Mouse (Mus musculus): ENCODE data around the gene Plcl1. TPM values are rescaled to one million over a fixed set of nuclear protein-coding genes. Genes with fewer than 3 reads are reported as not detected.

Plcl1 gene
- total and polyA plus RNA-seq, 3 experiments: 0.08 to 0.41 (median 0.13) TPM

GRCm38 (mm10) chr1:55565933-55566332 lies 160.2 kb downstream of the Plcl1 start:
- H3K27ac ChIP-seq (ENCODE audit: insufficient read depth, low read depth): no peak overlapping the region
- no peak for DNase-seq (ENCODE audit: extremely low read depth)
- no peaks in the 10 kb centered on the region for H3K9me3 ChIP-seq (replicated peaks; ENCODE audit: low read length)
- H3K4me2 ChIP-seq (ENCODE audit: insufficient read depth, low read depth, poor library complexity, severe bottlenecking): no peak overlapping the region
- in situ Hi-C loops (cut with MboI; ENCODE audit: low pct_ligation_motif_present, low pct_unique_long_range_greater_than_20kb, low sequenced_read_pairs) (no loop called here), dilution Hi-C loops (cut with MboI; ENCODE audit: extremely low pct_ligation_motif_present, extremely low pct_unique_long_range_greater_than_20kb, low sequenced_read_pairs) (no loop called here)
- no peak for TF ChIP-seq ZNF384 (IDR thresholded peaks at IDR 0.05; ENCODE audit: low read depth, low read length)
- H3K36me3 ChIP-seq (replicated peaks in 1 of 2; ENCODE audit: control insufficient read depth in 1 of 2, insufficient read depth in 1 of 2, low read length in 1 of 2): no peaks in the 10 kb centered on the region
- H3K4me1 ChIP-seq (ENCODE audit: control insufficient read depth in 1 of 2, insufficient read depth in 2 of 2): no peaks in the 10 kb centered on the region
- no peak overlapping the region for H3K4me3 ChIP-seq (replicated peaks in 1 of 3; ENCODE audit: low read depth in 2 of 3, low read length in 2 of 3, poor library complexity in 1 of 3)
- H3K27me3 ChIP-seq (replicated peaks): no peaks in the 10 kb centered on the region
- no peaks in the 10 kb centered on the region for H3K79me2 ChIP-seq (replicated peaks; ENCODE audit: control insufficient read depth, extremely low read depth, insufficient read depth, poor library complexity, severe bottlenecking)
- H3K9ac ChIP-seq (ENCODE audit: insufficient read depth, low read depth): no peak overlapping the region

GRCm38 (mm10) chr1:55567801-55568360 lies 162.2 kb downstream of the Plcl1 start:
- no peak overlapping the region for H3K27ac ChIP-seq (ENCODE audit: insufficient read depth, low read depth)
- no peak overlapping the region for H3K4me2 ChIP-seq (ENCODE audit: insufficient read depth, low read depth, poor library complexity, severe bottlenecking)
- no peaks in the 10 kb centered on the region for H3K4me1 ChIP-seq (ENCODE audit: control insufficient read depth in 1 of 2, insufficient read depth in 2 of 2)
- TF ChIP-seq TCF12 (IDR thresholded peaks at IDR 0.05; ENCODE audit: low read depth, low read length) (no peak), JUN (IDR thresholded peaks at IDR 0.05; ENCODE audit: insufficient read depth, low read depth, low read length) (no peak), GABPA (IDR thresholded peaks at IDR 0.05; ENCODE audit: insufficient replicate concordance, low read depth, low read length) (no peak), POLR2A (IDR thresholded peaks at IDR 0.05; ENCODE audit: low read depth, low read length) (no peak), CHD1 (IDR thresholded peaks at IDR 0.05; ENCODE audit: low read depth, low read length) (no peak), ZC3H11A (IDR thresholded peaks at IDR 0.05; ENCODE audit: low read depth, low read length) (no peak), USF2 (conservative IDR thresholded peaks at IDR 0.05; ENCODE audit: low read depth, low read length) (no peak), MAZ (IDR thresholded peaks at IDR 0.05; ENCODE audit: low read depth, low read length) (no peak), MAX (IDR thresholded peaks at IDR 0.05; ENCODE audit: low read length) (no peak), ZMIZ1 (IDR thresholded peaks at IDR 0.05; ENCODE audit: low read depth, low read length) (no peak), ETS1 (conservative IDR thresholded peaks at IDR 0.05; ENCODE audit: low read depth, low read length) (no peak), RAD21 (IDR thresholded peaks at IDR 0.05; ENCODE audit: low read depth, low read length) (no peak), ELF1 (IDR thresholded peaks at IDR 0.05; ENCODE audit: low read depth, low read length) (no peak), TBP (conservative IDR thresholded peaks at IDR 0.05; ENCODE audit: low read depth, low read length) (no peak), E2F4 (IDR thresholded peaks at IDR 0.05; ENCODE audit: insufficient replicate concordance, low read depth, low read length) (no peak), JUND (conservative IDR thresholded peaks at IDR 0.05; ENCODE audit: low read depth, low read length) (no peak), MXI1 (IDR thresholded peaks at IDR 0.05; ENCODE audit: low read depth, low read length) (no peak), BHLHE40 (IDR thresholded peaks at IDR 0.05; ENCODE audit: low read depth, low read length) (no peak), EP300 (IDR thresholded peaks at IDR 0.05; ENCODE audit: low read length) (no peak), USF1 (IDR thresholded peaks at IDR 0.05; ENCODE audit: low read depth, low read length) (no peak)
- no peaks in the 10 kb centered on the region for H3K79me2 ChIP-seq (replicated peaks; ENCODE audit: control insufficient read depth, extremely low read depth, insufficient read depth, poor library complexity, severe bottlenecking)
- no peak overlapping the region for H3K4me3 ChIP-seq (replicated peaks in 1 of 3; ENCODE audit: low read depth in 2 of 3, low read length in 2 of 3, poor library complexity in 1 of 3)
- no peaks in the 10 kb centered on the region for H3K36me3 ChIP-seq (replicated peaks in 1 of 2; ENCODE audit: control insufficient read depth in 1 of 2, insufficient read depth in 1 of 2, low read length in 1 of 2)
- dilution Hi-C loops (cut with MboI; ENCODE audit: extremely low pct_ligation_motif_present, extremely low pct_unique_long_range_greater_than_20kb, low sequenced_read_pairs): no loop called here
- no peaks in the 10 kb centered on the region for H3K9me3 ChIP-seq (replicated peaks; ENCODE audit: low read length)
- no peak for DNase-seq (ENCODE audit: extremely low read depth)
- H3K9ac ChIP-seq (ENCODE audit: insufficient read depth, low read depth): no peak overlapping the region
- in situ Hi-C loops (cut with MboI; ENCODE audit: low pct_ligation_motif_present, low pct_unique_long_range_greater_than_20kb, low sequenced_read_pairs): no loop called here
- no peaks in the 10 kb centered on the region for H3K27me3 ChIP-seq (replicated peaks)

All from CH12.LX (cell line).